Mouse (Mus musculus) testis, adult 2 months (tissue): ENCODE results near the gene Ankfn1.

ENCODE experiments used
- CTCF ChIP-seq: fragments of 200-500 bp; IDR thresholded peaks from 2 replicates; pipeline ENCODE4 v1.5.1; 2012; ENCODE audit warnings: low read depth, mild to moderate bottlenecking, inconsistent platforms, low read length, moderate library complexity; ENCODE audit not compliant: control insufficient read depth, insufficient read depth, insufficient replicate concordance
- POLR2A ChIP-seq: fragments of 200-500 bp; IDR thresholded peaks from 2 replicates; pipeline ENCODE4 v1.6.1; 2012; ENCODE audit warnings: low read depth, mild to moderate bottlenecking, inconsistent platforms, low read length, moderate library complexity; ENCODE audit not compliant: control insufficient read depth

DNA sequence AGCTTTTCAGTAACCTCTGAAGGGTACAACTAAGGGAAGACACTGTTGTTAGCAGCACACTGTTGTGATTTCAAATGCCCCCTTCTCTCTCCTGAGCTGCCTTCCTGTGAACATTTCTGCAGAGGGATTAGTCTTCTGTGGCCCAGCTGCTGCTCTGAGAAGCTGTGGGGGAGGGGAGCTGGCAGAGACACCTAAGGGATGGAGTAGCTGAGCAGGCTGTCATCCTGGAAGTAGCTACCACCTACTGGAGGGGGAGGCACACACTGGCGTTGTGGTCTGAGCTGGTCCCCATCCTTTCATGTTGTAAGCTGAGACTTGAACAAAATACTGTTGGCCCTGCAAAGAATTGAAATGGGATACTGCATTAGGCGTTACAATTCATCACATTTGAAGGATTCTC lies 324.6 kb downstream of the Ankfn1 start:
- TF ChIP-seq CTCF (no peak), POLR2A (no peak)
